Comparison of ENCODE assay signal across 10 mouse cellular contexts in genomic region chr2:181155801-181156200, GRCm38 (mm10). TPM values are rescaled to one million over a fixed set of nuclear protein-coding genes. Genes with fewer than 3 reads are reported as not detected.
DNase-seq lines count a peak whose midpoint lies in the region; ATAC-seq and TF ChIP-seq lines count a peak whose summit lies in the region.
"Had no signal": no experiment of that assay in that cellular context is flagged by ENCODE, and none has a peak within 500 bp of the region (broad histone marks: within the 10 kb centered on the region; RNA-seq: fewer than 3 reads in every experiment).

No protein-coding gene starts in this region.

- no peak for ATAC-seq in frontal cortex, adult (ENCODE audit: low TSS enrichment)
- ATAC-seq in heart, embryonic 13.5 days (ENCODE audit: extremely low read depth, insufficient number of reproducible peaks, low FRiP score, low TSS enrichment) = no peak
- ATAC-seq in midbrain, postnatal 0 days (ENCODE audit: low FRiP score) = peak; percentile 15; the same call in 1 of the 2 replicates

- H3K27me3 ChIP-seq in heart, embryonic 13.5 days (replicated peaks) = peaks cover 66% of the 10 kb centered on the region
- H3K27me3 ChIP-seq in midbrain, postnatal 0 days (ENCODE audit: insufficient read depth, low read length) = no peaks in the 10 kb centered on the region

- 50% methylated on average over 4 of the region's 4 CpGs for WGBS in heart, embryonic 13.5 days
- WGBS in midbrain, postnatal 0 days = 64% methylated on average over 4 of the region's 4 CpGs

- no peak for TF ChIP-seq CTCF in midbrain, postnatal 0 days (IDR thresholded peaks at IDR 0.05)

- peak overlapping the region; percentile 66 for H3K4me3 ChIP-seq in heart, embryonic 13.5 days
- H3K4me3 ChIP-seq in midbrain, postnatal 0 days (ENCODE audit: low read depth, low read length) = peak overlapping the region; percentile 54

- DNase-seq in frontal cortex, postnatal 14 days (ENCODE audit: low spot score in 2 of 2) = peak; percentile 11 to 25
- DNase-seq in cerebellum, adult 9-11 months = peak; percentile 90
- no peak for DNase-seq in midbrain, postnatal 0 days (ENCODE audit: low spot score)
- DNase-seq in kidney, postnatal 4 days = no peak
- DNase-seq in urinary bladder, postnatal 14 days (ENCODE audit: low spot score) = no peak
- no peak for DNase-seq in lung, postnatal 10 days

- peak overlapping the region; percentile 93 for H3K27ac ChIP-seq in heart, embryonic 13.5 days (replicated peaks)
- peak overlapping the region; percentile 85 for H3K27ac ChIP-seq in midbrain, postnatal 0 days (ENCODE audit: low read depth, low read length)
- H3K27ac ChIP-seq: liver, embryonic 14.5 days had no signal

- peak overlapping the region; percentile 91 for H3K9ac ChIP-seq in heart, embryonic 13.5 days
- peak overlapping the region; percentile 84 for H3K9ac ChIP-seq in midbrain, postnatal 0 days (replicated peaks; ENCODE audit: low read length, poor library complexity, severe bottlenecking)
- H3K9ac ChIP-seq: liver, embryonic 14.5 days had no signal

- H3K4me1 ChIP-seq in heart, embryonic 13.5 days = peaks cover 60% of the 10 kb centered on the region
- H3K4me1 ChIP-seq in midbrain, postnatal 0 days (ENCODE audit: insufficient read depth, low read length) = peaks cover 39% of the 10 kb centered on the region

- H3K9me3 ChIP-seq in heart, embryonic 13.5 days = no peaks in the 10 kb centered on the region
- H3K9me3 ChIP-seq in midbrain, postnatal 0 days (ENCODE audit: low read length) = no peaks in the 10 kb centered on the region

- H3K36me3 ChIP-seq in heart, embryonic 13.5 days = peaks cover 29% of the 10 kb centered on the region
- H3K36me3 ChIP-seq in midbrain, postnatal 0 days (ENCODE audit: insufficient read depth, low read length) = peaks cover 22% of the 10 kb centered on the region

- peak overlapping the region; percentile 73 for H3K4me2 ChIP-seq in heart, embryonic 13.5 days
- H3K4me2 ChIP-seq in midbrain, postnatal 0 days (ENCODE audit: low read depth, low read length, poor library complexity, severe bottlenecking) = peak overlapping the region; percentile 92

RNA-seq across cellular contexts. Expression of gene Eef1a2, which starts 1.0 kb away (rescaled TPM):
- polyA plus RNA-seq in heart, embryonic 13.5 days (2015; fragmentation: Nextera tagmentation; extraction: Ambion mirVana) = 7.8 and 9.7 TPM in 2 replicates
- total RNA-seq in midbrain, postnatal 0 days (2014; rRNA removed) = 321 and 367 TPM in 2 replicates
- 23.1 and 23.3 TPM in 2 replicates for polyA plus RNA-seq in midbrain, postnatal 0 days (2015; fragmentation: Nextera tagmentation; extraction: Ambion mirVana)
- polyA plus RNA-seq: liver, embryonic 14.5 days had no signal

RNA-seq across cellular contexts. Expression of gene Kcnq2, which starts 20.7 kb away (rescaled TPM):
- polyA plus RNA-seq in heart, embryonic 13.5 days (2015; fragmentation: Nextera tagmentation; extraction: Ambion mirVana) = 0.19 TPM in 2 replicates
- total RNA-seq in midbrain, postnatal 0 days (2014; rRNA removed) = 134 and 162 TPM in 2 replicates
- 33.8 and 40.6 TPM in 2 replicates for polyA plus RNA-seq in midbrain, postnatal 0 days (2015; fragmentation: Nextera tagmentation; extraction: Ambion mirVana)

RNA-seq across cellular contexts. Expression of gene Ppdpf, which starts 31.2 kb away (rescaled TPM):
- 180 and 188 TPM in 2 replicates for polyA plus RNA-seq in heart, embryonic 13.5 days (2015; fragmentation: Nextera tagmentation; extraction: Ambion mirVana)
- 268 and 323 TPM in 2 replicates for total RNA-seq in midbrain, postnatal 0 days (2014; rRNA removed)
- polyA plus RNA-seq in midbrain, postnatal 0 days (2015; fragmentation: Nextera tagmentation; extraction: Ambion mirVana) = 365 and 367 TPM in 2 replicates

RNA-seq across cellular contexts. Expression of gene Ptk6, which starts 46.8 kb away (rescaled TPM):
- polyA plus RNA-seq in heart, embryonic 13.5 days (2015; fragmentation: Nextera tagmentation; extraction: Ambion mirVana) = 0.05 TPM in 1 of 2 replicates, not detected in the other
- 0.09 TPM in 1 of 2 replicates, not detected in the other for total RNA-seq in midbrain, postnatal 0 days (2014; rRNA removed)
- polyA plus RNA-seq in midbrain, postnatal 0 days (2015; fragmentation: Nextera tagmentation; extraction: Ambion mirVana) = not detected in 2 replicates
- polyA plus RNA-seq: stomach, embryonic 14.5 days had no signal

RNA-seq across cellular contexts. Expression of gene Srms, which starts 57.2 kb away (rescaled TPM):
- 0.11 TPM in 1 of 2 replicates, not detected in the other for polyA plus RNA-seq in heart, embryonic 13.5 days (2015; fragmentation: Nextera tagmentation; extraction: Ambion mirVana)
- total RNA-seq in midbrain, postnatal 0 days (2014; rRNA removed) = 0.11 TPM in 1 of 2 replicates, not detected in the other
- 0.10 and 0.21 TPM in 2 replicates for polyA plus RNA-seq in midbrain, postnatal 0 days (2015; fragmentation: Nextera tagmentation; extraction: Ambion mirVana)
- polyA plus RNA-seq: stomach, embryonic 14.5 days had no signal

Comparison
In these comparisons a context has a peak if more than half of its experiments do, and no peak if none do; other contexts are left out.
1. DNase-seq: peak in frontal cortex, postnatal 14 days (2 of 2) and cerebellum, adult 9-11 months (single experiment); none in midbrain, postnatal 0 days (single experiment), kidney, postnatal 4 days (0 of 2), urinary bladder, postnatal 14 days (single experiment) and lung, postnatal 10 days (single experiment).
2. RNA of gene Kcnq2, which starts 20.7 kb away (polyA plus RNA-seq): 33.8 to 40.6 TPM in midbrain, postnatal 0 days; 0.19 TPM in heart, embryonic 13.5 days; every median in the first group is over 10 times any median in the second.